Mouse (Mus musculus) heart, adult 18-20 months (tissue): ENCODE results near the gene Riox1. TPM values are rescaled to one million over a fixed set of nuclear protein-coding genes. Genes with fewer than 3 reads are reported as not detected.
A peak's percentile ranks its signal among the peaks of the same experiment; 100 is the strongest.
"Not testable (repeated sequence)": the region's sequence is repeated elsewhere in the genome, so short reads cannot be mapped to it uniquely, and the experiment has no call there.

Source experiments
- DNase-seq, 2 experiments: peaks; one replicate each; pipeline ENCODE4 v3.0.0; 2021 to 2022; ENCODE audit warnings: mixed read lengths in 1 of 2
- long read RNA-seq, 2 experiments: library from polyadenylated mRNA; stranded (forward); transcript quantifications; one replicate each; pipeline ENCODE4 v2.0.0; 2021
- total RNA-seq, 2 experiments: library from RNA; stranded (reverse); gene quantifications; 2 replicates each; pipeline ENCODE4 v1.2.3; 2021

Gene Riox1
- total RNA-seq: 1 to 10 TPM; 4.4 TPM
- long read RNA-seq, experiment 1, transcript Riox1-201 (1 exons, 2,344 nt): major isoform, 22 of 22 reads
- long read RNA-seq, experiment 1, partial matches to known transcripts: 0 of 22 reads
- long read RNA-seq, experiment 1, other reads (novel, unspliced or antisense): 0 of 22 reads
- long read RNA-seq, experiment 2, transcript Riox1-201 (1 exons, 2,344 nt): major isoform, 5 of 5 reads
- long read RNA-seq, experiment 2, partial matches to known transcripts: 0 of 5 reads
- long read RNA-seq, experiment 2, other reads (novel, unspliced or antisense): 0 of 5 reads

DNA sequence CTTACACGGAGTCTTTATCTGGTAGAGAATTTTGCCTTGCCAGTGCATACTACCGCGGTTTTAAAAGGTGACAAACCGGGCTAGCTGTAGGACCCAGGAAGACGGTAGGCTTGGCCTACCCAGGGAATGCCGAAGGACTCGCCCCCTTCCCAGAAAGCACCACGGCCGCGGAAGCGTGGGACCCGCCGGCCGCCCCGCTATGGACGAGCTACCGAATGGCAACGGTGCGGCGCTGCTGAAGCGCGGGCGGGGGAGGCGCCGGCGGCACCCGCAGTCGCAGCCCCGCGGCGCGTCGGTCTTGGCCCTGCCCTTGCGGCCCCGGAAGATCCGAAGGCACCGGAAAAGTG lies at the start of gene Riox1:
Gene Riox1 (plus strand): TSS at position 116 of the 347 bp plus-strand sequence.
- peak; percentile 91 to 93 for DNase-seq

DNA sequence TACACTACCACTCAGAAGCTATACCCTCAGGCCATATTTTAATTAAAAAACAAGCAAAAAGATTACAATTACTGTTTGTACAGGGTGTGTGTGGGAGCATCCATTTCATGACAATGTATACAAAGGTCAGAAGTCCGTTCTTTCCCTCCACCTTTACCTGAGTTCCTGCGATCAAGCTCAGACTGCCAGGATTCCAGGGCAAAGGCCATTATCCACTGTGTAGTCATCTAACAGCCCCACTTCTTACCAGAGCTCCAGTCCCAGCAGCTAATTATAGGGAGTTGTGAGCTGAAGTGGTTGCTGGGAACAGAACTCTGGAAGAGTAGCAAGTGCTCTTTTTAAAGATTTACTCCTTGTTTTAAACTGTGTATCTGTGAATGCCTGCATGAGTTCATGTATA lies 40.0 kb upstream of the Riox1 start:
- DNase-seq: no peak

DNA sequence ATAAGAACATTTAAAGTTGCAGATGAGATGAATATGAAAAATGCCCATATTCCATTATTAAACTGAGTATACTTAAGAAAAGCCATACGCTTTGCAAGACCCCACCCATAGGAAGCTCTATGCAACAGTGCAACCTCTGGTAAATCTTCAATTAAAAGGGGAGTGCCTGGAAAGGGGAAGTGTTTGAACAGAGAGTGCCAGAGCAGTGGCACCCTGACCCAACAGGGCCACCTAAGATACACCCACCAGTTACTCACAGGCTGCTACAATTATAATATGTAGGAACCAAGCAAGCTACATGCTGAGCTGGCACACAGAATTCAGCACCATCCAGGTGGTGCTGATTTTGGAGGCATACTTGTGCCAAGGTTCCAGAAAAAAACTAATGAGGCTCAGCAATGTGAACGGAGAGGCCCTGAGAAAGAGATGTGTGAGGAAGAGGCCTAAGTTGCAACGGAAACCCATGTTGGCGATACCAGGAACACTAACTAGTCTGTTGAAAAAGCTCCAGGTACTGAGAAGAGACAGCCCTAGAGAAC lies 36.1 kb upstream of the Riox1 start:
- no peak for DNase-seq

DNA sequence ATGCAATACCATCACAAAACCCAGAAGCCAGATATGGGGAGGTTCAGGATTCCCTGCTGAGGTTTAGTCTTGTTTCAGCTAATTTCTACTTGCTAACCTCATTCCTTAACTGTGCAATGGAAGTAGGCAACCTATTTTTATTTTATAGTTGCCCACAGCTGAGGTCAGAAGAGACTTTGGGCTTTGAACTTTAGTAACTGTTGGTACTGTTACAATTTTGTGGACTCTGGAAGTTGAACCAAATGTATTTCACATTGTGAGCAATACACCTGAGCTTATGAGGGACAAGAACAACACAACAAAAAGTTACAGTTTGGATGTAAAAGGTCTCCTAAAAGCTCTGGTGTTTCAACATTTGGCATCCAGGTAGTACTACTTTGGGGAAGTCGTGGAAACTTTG lies 35.6 kb upstream of the Riox1 start:
- no peak for DNase-seq

DNA sequence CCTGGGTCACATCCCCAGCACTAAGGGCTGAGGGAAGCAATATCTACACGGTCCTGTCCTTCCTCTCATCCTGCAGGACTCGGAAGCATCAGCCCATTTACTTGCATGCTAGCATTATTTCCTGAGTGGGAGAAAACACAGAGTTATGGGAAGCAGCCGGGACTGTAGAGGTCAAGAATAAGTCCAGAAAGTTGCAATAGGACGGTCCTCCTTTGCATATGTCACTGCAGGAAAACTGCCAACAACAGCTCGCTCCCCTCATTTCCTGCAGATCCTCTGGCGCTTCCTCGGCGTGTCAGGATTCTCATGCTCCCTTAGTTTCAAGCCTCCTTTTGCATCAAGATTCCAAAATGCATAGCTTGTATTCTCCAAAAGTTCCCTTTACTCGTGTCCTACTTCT lies 33.5 kb upstream of the Riox1 start:
- peak; percentile 52 to 58 for DNase-seq

DNA sequence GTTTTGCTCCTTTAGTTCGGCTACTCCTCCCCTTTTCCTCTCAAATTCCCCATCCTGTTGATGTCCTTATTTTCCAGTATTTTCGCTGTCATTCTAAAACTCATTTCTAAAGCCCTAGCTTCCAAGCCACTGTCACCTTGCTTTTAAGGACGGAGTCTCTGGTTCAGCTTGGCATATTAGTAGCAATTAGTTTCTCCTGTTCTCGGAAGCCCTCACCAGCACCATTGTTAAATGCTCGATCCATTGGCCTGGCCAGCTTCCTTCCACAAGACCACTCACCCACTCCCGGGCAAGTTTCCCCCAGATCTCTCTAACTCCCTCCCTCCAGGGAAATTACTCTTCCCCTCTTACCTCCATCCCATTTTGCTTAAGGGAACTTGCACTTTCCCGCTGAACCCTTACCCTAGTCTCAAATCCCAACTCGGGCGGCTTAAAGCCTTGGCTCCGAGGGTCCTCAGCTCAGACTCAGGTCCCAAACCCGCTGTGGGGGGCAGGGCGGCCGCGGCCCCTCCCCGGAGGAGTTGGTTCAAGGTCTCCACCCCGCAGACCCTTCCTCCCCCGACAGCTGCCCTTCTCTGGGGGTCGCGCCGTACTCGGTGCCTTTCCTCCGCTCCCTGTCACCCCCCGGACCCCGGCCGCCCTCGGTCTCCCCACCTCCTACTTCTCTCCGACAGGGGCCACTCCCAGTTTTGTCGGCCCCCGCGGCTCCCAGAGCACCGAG lies 29.5 kb upstream of the Riox1 start:
- peak in 1 of 2 experiments; percentile 45 for DNase-seq

DNA sequence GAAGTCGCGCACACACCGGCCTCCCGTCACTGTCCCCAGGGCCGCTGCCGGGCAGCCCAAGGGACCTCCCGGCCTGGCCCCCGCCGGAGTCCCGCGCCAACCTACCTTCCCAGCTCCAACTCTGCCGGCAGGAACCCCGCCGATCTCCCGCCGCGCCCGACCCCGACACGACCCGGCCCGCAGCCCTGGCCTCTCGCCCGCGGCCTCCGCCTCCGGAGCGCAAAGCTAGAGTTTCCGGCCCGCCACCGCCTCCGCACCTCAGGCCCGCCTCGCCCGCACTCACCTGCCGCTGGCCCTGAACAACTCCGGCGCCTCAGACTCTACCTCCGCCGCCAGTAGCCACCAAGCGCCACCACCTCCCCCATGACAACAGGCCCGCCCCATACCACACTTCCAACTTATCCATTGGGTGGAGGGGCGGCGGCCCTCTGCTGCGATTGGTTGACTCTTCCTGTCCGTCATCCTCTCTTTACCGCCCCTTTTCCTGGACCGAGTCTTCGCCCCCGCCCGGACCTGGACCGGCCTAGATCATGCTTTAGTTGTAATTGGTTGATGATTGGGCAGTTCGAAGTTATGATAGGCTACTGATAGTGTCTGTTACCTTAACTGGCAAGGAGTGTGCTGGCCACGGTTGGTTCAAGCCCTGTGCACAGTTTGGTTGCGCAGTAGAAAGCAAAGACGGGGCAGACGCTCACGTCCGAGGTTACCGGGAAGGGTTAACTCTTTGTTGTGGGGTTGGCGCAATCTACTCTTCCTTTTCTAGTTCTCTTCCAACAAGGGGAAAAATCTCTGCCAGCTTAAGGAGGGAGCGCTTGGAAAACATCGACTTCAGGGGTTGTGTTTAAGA lies 28.6 kb upstream of the Riox1 start, which contains the start of gene Numb:
Gene Numb (minus strand): TSS at position 400 of the 847 bp plus-strand sequence.
- DNase-seq: peak; percentile 98 to 100

DNA sequence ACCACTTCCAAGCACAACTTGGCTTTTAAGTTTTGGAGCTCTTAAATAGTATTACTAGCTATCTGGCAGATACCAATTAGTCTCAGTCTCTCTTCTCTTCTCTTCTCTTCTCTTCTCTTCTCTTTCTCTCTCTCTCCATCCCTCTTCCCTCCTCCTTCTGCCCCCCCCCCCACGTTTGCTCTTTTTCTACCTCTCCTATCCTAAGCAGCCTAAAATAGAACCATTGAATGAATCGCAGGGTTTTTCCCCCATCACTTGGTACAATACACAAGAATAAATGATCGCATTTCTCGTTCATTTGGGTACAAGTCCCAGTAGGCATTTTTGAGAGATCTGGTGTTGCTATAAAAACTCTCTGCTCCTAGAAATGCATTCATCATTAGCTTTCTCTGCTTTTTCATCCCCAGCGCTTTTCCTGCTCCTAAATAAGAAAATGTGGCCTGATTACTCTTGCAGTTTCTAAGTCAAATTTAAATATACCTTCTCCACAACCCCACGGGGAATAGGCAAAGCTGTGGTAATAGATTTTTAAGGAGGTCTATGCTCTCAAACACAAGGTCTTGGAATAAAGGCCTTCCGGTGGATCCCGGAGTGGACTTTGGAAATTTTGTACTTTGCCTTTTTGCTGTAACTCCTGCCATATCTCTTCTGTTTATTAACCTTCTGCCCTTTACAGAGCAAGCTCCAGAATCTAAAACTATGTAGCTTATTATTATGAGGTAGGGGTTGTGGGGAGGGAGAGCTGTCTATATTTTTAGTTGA lies 27.5 kb upstream of the Riox1 start:
- no peak for DNase-seq

DNA sequence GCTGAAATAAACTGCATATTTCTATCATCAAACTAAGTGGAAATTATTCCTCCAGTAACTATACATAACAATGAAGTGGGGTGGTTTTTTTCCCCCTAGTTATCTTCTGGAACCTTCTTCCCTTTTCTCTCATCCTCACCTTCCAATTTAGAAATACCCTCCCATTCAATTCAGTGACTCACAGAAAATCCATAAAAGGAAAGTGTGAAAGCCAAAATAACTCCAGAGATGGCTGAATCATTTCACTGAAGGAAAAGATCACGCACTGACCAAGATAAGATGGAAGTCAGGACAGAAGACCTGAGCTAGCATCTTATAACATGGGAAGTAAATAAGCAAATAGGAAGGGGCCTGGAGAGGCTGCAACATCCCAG lies 26.9 kb upstream of the Riox1 start:
- DNase-seq: no peak

DNA sequence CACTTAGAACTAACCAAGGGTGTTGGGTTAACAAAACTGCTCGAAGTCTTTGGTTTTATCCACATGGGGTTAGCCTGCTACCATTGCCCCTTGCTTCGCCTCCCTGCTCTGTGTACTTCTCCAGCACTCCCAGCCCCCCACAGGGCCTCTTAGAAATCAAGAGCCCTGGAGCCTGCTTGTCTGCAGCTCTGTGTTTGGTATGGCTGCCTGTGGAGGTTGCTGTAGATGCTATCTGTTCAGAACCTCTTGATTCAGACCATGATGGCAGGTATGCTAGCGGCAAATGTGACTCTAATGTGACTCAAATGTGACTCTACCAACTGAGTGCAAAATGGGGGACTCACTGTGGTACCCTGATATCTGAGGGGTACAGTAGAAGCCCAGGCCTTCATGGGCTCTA lies 26.1 kb upstream of the Riox1 start:
- no peak for DNase-seq

DNA sequence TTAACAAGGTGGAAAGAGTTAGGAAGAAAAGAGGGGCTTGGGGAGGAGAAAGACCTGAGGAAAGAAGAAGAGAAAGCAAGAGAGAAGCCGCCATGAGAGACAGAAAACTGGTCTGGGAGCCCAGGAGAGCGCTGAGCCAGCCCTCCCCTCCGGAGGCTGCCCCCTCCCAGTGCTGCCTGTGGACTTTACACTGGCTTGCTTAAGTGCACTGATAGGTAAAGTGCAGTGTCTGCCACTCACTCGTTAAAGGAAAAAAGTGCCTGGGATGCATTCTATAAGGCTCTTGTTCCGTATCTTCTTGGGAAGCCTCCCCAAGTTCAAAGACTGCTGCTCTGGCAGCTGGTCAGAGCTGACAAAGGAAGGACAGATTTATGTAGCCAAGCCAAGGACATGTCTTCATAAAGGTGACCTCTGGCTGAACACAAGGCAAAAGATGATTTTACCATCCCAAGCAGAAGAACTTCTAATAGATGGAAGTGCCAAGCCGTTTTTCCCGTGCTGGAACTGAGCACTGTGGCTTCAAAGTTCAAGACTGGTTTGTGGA lies 25.2 kb upstream of the Riox1 start:
- DNase-seq: no peak

DNA sequence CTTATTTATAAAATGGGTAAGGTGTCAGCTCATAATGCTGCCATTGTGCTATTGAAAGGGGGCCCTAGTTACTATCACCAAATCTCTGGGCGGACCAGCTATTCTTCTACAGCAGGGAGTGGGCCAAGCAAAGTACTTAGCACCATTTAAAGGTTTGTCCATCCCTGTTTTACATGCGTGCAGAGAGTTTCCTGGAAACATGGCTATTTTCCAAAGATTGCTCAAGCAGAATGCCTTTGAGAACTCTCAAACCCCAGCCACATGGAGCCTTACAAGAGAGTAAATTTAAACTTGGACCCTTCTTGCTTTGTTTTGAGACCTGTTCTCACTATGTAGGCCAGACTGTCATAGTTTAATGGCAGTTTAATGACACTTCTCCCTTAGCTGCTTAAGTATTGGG lies 24.3 kb upstream of the Riox1 start:
- DNase-seq: peak in 1 of 2 experiments; percentile 30

DNA sequence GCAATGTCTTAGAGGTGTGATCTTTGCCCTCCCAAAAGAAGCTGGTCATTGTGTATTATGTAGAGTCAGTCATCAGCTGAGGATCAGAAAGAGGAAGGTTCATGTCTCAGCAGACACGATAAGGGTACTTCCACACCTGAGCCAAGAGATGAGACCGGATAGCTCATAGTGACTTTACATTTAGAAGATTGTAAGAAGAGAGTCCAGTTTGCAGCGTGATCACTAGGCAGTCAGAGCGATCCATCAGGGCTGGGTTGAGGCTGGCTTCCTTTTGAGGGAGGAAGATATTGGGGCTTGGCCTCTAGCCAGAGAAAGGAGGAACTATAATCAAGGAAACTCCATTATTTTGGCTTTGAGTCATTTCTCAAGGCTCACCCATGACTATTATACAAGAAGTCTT lies 22.7 kb upstream of the Riox1 start:
- peak; percentile 55 to 82 for DNase-seq

DNA sequence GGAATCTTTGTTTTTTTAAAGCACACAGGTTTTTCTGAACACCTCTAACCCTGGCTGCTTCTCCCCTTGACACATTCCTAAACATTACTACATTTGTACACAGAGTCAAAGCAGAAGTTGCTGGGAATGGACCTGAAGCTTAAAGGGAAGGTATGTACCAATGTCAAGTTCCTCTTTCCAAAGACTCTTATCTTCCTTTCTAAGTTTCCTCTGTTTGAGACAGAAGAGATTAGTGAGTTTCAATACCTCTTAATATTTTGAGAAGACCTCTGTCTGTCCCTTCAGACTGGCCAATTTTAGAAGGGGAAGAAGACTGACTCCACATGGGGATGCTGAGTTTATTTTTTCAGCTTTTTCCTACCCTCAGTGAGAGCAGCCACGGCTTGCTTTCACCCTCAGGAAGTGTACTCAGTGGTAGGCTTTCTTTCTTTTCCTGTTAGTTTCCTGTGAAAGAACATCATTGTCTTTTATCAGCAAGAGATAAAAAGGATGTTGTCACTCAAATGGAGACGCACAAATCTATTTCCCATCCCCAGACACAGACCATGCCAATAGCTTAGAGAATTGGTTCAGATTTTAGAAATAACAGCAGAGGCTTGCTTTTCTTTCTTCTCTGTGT lies 21.1 kb upstream of the Riox1 start:
- DNase-seq: peak in 1 of 2 experiments; percentile 44

DNA sequence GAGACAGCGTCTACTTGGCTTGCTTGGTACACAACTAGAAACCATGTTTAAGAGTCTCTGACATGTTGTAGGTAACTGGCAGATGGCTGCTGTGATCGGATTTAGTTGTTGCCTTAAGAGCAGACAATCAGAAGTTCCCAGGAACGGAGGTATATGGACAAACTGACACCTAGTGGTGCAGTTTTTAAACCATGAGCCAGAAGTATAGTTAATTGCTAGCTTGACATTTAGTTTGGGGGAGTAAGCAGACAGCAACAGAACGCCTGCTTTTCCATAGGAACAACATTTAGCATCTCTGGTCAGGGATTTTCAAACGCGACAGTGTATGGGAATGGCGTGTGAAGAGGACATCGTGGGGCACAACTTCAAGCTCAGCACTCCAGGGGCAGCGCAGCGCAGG lies 12.8 kb upstream of the Riox1 start:
- no peak for DNase-seq

DNA sequence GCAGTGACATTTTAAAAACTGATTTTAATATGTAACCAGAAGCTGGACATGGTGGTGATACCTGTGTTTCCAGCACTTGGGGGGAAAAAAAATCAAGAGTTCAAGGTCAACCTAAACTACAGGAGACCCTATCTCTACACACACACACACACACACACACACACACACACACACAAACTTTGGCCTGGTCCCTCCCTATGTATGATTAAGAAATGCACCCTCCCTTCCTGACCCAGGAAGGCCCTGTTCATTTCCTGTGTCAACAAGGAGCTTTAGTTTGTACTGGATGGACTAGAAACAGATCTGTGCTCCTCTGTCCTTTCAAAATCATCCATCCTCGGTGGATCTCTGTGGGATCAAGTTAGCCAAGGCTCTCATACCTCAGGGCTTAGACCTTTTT lies 11.8 kb upstream of the Riox1 start:
- not testable (repeated sequence) for DNase-seq

DNA sequence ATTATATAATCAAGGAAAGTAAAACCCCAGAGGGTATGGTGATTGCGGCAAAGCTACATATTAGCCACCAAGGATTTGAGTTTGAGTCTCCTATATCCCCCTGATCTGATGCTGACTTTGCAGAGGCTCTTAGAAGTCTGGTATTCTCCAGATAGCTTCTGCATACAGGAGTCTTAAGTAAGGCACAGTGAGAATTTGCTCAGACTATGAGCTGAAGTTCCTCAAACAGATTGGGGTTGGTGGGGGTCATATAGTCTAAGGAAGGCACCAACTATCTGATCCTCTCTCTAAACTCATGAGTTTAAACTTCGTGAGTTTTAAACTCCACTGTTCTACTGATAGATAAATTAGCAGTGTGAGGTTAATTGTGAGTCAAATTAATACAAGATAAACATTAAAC lies 11.1 kb upstream of the Riox1 start:
- DNase-seq: no peak

DNA sequence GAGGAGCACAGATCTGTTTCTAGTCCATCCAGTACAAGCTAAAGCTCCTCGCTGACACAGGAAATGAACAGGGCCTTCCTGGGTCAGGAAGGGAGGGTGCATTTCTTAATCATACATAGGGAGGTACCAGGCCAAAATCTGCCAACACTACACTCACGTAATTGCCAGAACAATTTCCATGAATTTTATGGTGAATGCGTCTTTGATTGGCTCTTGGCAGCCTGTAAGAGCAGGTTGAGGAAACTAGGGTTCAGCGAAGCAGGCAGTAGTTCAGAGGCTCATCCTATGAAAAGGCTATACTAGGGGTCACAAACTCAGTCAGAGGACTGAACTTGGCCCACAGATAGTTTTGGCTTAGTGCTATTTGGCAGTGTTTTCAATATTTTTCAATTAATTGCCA lies 10.4 kb upstream of the Riox1 start:
- peak in 1 of 2 experiments; percentile 47 for DNase-seq

DNA sequence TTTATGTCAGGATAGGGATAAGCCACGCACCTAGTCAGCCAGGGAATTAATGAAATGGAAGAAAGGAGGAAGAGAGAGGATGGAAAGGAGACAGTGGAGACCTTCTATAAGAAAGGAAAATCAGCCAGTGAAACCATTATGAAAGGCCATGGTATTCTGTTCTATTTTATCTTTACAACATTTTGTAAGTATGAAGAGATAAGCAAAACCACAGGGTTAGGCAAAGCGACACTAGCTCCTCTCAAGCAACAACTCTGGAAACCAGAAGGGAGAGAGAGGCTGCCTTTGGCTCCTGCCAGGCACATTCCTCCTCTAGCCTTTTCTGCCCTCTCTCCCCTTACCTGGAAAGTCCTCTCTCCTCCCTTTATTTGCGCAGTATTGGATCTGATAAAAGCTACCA lies 8.5 kb upstream of the Riox1 start:
- no peak for DNase-seq

DNA sequence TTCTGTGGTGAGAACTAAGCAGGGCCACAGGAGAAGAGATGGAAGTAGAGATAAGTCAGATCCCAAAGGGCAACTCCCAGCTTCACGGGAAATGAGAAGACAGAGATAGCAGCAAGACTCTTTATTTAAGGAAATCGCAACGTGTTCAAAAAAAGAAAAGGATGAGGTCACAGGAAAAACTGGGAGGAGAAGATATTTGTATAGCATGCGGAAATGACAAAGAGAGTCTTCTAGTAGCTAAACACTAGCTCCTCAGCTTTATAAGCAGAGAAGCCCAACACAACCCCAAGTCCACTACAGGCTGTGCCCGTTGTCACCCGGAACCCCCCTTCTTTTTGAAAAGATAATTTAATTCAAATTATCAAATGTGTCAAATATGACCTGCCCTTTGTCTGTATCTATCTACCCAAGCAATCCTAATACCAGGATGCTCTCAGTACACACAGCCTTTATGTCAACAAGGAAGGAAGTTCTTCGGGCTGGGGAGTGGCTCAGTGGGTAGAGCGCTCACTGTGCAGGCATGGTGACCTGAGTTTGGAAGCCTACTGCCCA lies 3.1 kb upstream of the Riox1 start:
- DNase-seq: peak in 1 of 2 experiments; percentile 65

DNA sequence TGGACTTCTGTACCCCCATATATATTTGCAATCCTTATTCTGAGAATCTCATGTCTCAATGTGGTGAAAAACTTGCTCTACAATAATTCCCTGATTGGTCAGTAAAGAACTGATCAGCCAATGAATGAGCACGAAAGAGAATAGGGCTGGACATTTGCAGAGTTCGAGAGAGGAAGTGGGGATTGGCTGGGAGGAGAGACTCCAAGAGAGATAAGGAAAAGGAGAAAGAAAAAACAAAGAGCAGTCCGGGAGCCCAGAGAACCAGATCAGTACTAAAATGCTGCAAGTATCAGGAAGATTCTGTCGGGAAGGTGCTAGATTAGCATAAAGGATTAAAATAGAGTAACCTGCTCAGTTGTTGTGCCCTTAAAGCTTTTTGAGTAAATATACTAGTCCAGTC lies 1.4 kb upstream of the Riox1 start:
- no peak for DNase-seq
